Mouse (Mus musculus): ENCODE data around the gene Kif18b.

DNA sequence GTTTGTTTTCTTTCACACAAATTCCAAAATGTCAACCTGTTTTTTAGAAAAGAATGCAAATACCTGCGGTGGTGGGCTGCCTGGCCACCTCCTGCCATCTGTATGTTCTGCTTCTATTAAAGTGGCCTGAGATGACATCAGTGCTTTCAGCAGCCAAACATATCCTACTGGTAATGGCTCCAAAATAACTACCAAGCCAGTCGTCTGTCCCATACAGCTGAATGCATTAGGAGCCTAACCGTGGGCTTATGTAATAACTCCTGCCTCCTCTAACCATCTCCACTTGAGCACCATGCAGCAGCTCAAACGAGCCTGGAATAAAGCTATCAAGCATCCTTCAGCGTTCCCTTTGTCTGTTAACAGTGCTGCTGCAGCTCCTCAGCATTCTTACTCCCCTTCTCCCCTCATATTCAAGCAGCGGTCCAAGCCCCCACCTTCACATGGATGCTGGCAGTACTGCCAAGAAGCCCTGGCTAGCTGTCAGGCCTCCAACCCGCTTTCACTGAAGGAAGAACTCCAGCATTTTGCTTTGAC, 50.1 kb downstream of the Kif18b start:
- TF ChIP-seq TBP (IDR thresholded peaks at IDR 0.05; ENCODE audit: low read depth, low read length) (no peak), RCOR1 (IDR thresholded peaks at IDR 0.05; ENCODE audit: low read depth, low read length) (no peak), MAZ (IDR thresholded peaks at IDR 0.05; ENCODE audit: low read depth, low read length) (no peak), CTCF (IDR thresholded peaks at IDR 0.05 in 2 of 3, conservative IDR thresholded peaks at IDR 0.05 in 1 of 3; ENCODE audit: control insufficient read depth in 1 of 3, insufficient read depth in 1 of 3, low read depth in 2 of 3, low read length in 3 of 3, poor library complexity in 1 of 3, severe bottlenecking in 1 of 3) (no peak), BHLHE40 (IDR thresholded peaks at IDR 0.05; ENCODE audit: borderline replicate concordance, low read depth, low read length) (no peak), POLR2A (IDR thresholded peaks at IDR 0.05; ENCODE audit: control insufficient read depth in 1 of 2, insufficient read depth in 1 of 2, low read depth in 1 of 2, low read length in 2 of 2, poor library complexity in 1 of 2) (no peak), JUND (IDR thresholded peaks at IDR 0.05; ENCODE audit: low read depth, low read length) (no peak), ELF1 (IDR thresholded peaks at IDR 0.05; ENCODE audit: low read depth, low read length) (no peak), CHD1 (IDR thresholded peaks at IDR 0.05; ENCODE audit: low read depth, low read length) (no peak), RAD21 (IDR thresholded peaks at IDR 0.05; ENCODE audit: low read depth, low read length) (no peak), ETS1 (IDR thresholded peaks at IDR 0.05; ENCODE audit: low read depth, low read length) (no peak)
